Mouse (Mus musculus): ENCODE results near the gene Usp33.

DNA sequence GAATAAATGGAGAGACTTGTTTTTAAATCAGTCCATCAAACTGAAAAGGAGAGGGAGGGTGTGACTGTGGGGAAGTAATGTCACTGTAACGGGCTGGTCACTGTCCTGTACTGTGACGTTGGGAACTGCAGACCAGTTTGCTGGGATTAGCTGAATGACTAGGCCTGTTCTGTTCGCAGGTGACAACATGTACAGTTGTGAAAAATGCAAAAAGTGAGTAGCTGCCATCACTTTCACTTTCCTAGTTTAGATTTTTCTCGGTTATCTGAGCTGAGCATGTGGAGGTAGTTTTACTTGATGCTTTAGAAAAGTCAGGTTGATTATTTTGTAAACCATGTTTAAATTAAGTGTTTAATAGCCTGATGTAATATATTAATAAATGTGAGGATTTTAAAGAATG is 29.8 kb downstream of the Usp33 start:
- TF ChIP-seq CTCF (IDR thresholded peaks at IDR 0.05; ENCODE audit: low read depth, low read length) (no peak), POLR2A (IDR thresholded peaks at IDR 0.05; ENCODE audit: extremely low read depth, insufficient read depth, low read length) (no peak)
